Mouse (Mus musculus) CH12.LX (cell line): ENCODE results near the gene Olfr1375. TPM values are rescaled to one million over a fixed set of nuclear protein-coding genes. Genes with fewer than 3 reads are reported as not detected.
"Not testable (repeated sequence)": the region's sequence is repeated elsewhere in the genome, so short reads cannot be mapped to it uniquely, and the experiment has no call there.

Source experiments
- DNase-seq: peaks from one replicate; pipeline ENCODE4 v3.0.0-alpha.2; 2013; ENCODE audit errors: extremely low read depth
- H3K27ac ChIP-seq: 2 replicates; pipeline ENCODE4 v1.5.1; 2012; ENCODE audit warnings: low read depth, mild to moderate bottlenecking, control low read depth, moderate library complexity; ENCODE audit not compliant: insufficient read depth
- H3K27me3 ChIP-seq: replicated peaks from 2 replicates; pipeline ENCODE3; 2012; ENCODE audit warnings: inconsistent platforms
- H3K36me3 ChIP-seq, 2 experiments: replicated peaks in 1 of 2; 2 replicates each; pipeline versions ENCODE3 to v1.6.1; 2012; ENCODE audit warnings: inconsistent platforms in 1 of 2, low read length in 1 of 2, mild to moderate bottlenecking in 1 of 2, mixed read lengths in 1 of 2, moderate library complexity in 1 of 2; ENCODE audit not compliant: control insufficient read depth in 1 of 2, insufficient read depth in 1 of 2
- H3K4me1 ChIP-seq, 2 experiments: 2 replicates each; pipeline ENCODE4 v1.6.1; 2012; ENCODE audit warnings: inconsistent platforms in 1 of 2, moderate library complexity in 1 of 2; ENCODE audit not compliant: insufficient read depth in 2 of 2, control insufficient read depth in 1 of 2
- H3K4me2 ChIP-seq: 2 replicates; pipeline ENCODE4 v1.6.1; 2012; ENCODE audit warnings: low read depth, mild to moderate bottlenecking, control low read depth; ENCODE audit not compliant: poor library complexity, insufficient read depth, severe bottlenecking
- H3K4me3 ChIP-seq, 3 experiments: fragments of 150-350 bp in 1 of 3; sonication (generic) in 1 of 3; replicated peaks in 1 of 3; 2 replicates each; pipeline versions ENCODE3 to v1.5.1; 2011 to 2012; ENCODE audit warnings: low read depth in 2 of 3, low read length in 2 of 3, mild to moderate bottlenecking in 2 of 3, moderate library complexity in 2 of 3, control low read depth in 1 of 3, improper control_type of control experiment in 1 of 3, inconsistent platforms in 1 of 3, mixed read lengths in 1 of 3; ENCODE audit not compliant: poor library complexity in 1 of 3
- H3K79me2 ChIP-seq: replicated peaks from 2 replicates; pipeline ENCODE4 v1.6.1; 2012; ENCODE audit warnings: mild to moderate bottlenecking, moderate library complexity; ENCODE audit not compliant: control insufficient read depth, poor library complexity, insufficient read depth, severe bottlenecking; ENCODE audit errors: extremely low read depth
- H3K9ac ChIP-seq: 2 replicates; pipeline ENCODE4 v1.6.1; 2012; ENCODE audit warnings: low read depth, mild to moderate bottlenecking, control low read depth, moderate library complexity; ENCODE audit not compliant: insufficient read depth
- H3K9me3 ChIP-seq: replicated peaks from 2 replicates; pipeline ENCODE3; 2012; ENCODE audit warnings: low read length, inconsistent platforms, mixed read lengths
- CHD2 ChIP-seq: IDR thresholded peaks from 2 replicates; pipeline ENCODE4 v1.6.1; 2011; ENCODE audit warnings: low read length, improper control_type of control experiment
- CTCF ChIP-seq, 2 experiments: IDR thresholded peaks in 1 of 2; conservative IDR thresholded peaks in 1 of 2; 2 replicates each; pipeline ENCODE4 v1.5.1; 2011 to 2012; ENCODE audit warnings: low read depth in 2 of 2, low read length in 2 of 2, improper control_type of control experiment in 1 of 2, inconsistent platforms in 1 of 2, mild to moderate bottlenecking in 1 of 2, moderate library complexity in 1 of 2
- E2F4 ChIP-seq: IDR thresholded peaks from 2 replicates; pipeline ENCODE4 v1.6.1; 2011; ENCODE audit warnings: low read depth, low read length, improper control_type of control experiment; ENCODE audit not compliant: insufficient replicate concordance
- EP300 ChIP-seq: IDR thresholded peaks from 2 replicates; pipeline ENCODE4 v1.6.1; 2011; ENCODE audit warnings: low read length, improper control_type of control experiment
- GABPA ChIP-seq: IDR thresholded peaks from 2 replicates; pipeline ENCODE4 v1.6.1; 2012; ENCODE audit warnings: low read depth, low read length, improper control_type of control experiment, inconsistent platforms; ENCODE audit not compliant: insufficient replicate concordance
- IRF4 ChIP-seq: IDR thresholded peaks from 2 replicates; pipeline ENCODE4 v1.6.1; 2014; ENCODE audit warnings: low read depth, mild to moderate bottlenecking, inconsistent platforms, low read length, improper control_type of control experiment
- MAFK ChIP-seq: IDR thresholded peaks from 2 replicates; pipeline ENCODE4 v1.6.1; 2011; ENCODE audit warnings: low read length, improper control_type of control experiment; ENCODE audit not compliant: insufficient replicate concordance
- MAX ChIP-seq: IDR thresholded peaks from 2 replicates; pipeline ENCODE4 v1.6.1; 2011; ENCODE audit warnings: low read length, improper control_type of control experiment
- MAZ ChIP-seq: IDR thresholded peaks from 2 replicates; pipeline ENCODE4 v1.6.1; 2012; ENCODE audit warnings: low read depth, mild to moderate bottlenecking, inconsistent platforms, low read length, improper control_type of control experiment, moderate library complexity
- MXI1 ChIP-seq: IDR thresholded peaks from 2 replicates; pipeline ENCODE4 v1.6.1; 2011; ENCODE audit warnings: mild to moderate bottlenecking, low read depth, low read length, improper control_type of control experiment
- MYC ChIP-seq: IDR thresholded peaks from 2 replicates; pipeline ENCODE4 v1.6.1; 2011; ENCODE audit warnings: low read depth, mild to moderate bottlenecking, improper control_type of control experiment, low read length
- NELFE ChIP-seq: IDR thresholded peaks from 2 replicates; pipeline ENCODE4 v1.6.1; 2011; ENCODE audit warnings: low read depth, low read length, improper control_type of control experiment
- NRF1 ChIP-seq: IDR thresholded peaks from 2 replicates; pipeline ENCODE4 v1.6.1; 2014; ENCODE audit warnings: low read depth, mild to moderate bottlenecking, inconsistent platforms, low read length, improper control_type of control experiment, moderate library complexity
- PAX5 ChIP-seq: IDR thresholded peaks from 2 replicates; pipeline ENCODE4 v1.6.1; 2012; ENCODE audit warnings: low read length, inconsistent platforms, mixed read lengths
- RCOR1 ChIP-seq: conservative IDR thresholded peaks from 2 replicates; pipeline ENCODE4 v1.6.1; 2012; ENCODE audit warnings: low read depth, mild to moderate bottlenecking, inconsistent platforms, low read length, improper control_type of control experiment
- SMC3 ChIP-seq: IDR thresholded peaks from 2 replicates; pipeline ENCODE4 v1.6.1; 2011; ENCODE audit warnings: low read depth, low read length, improper control_type of control experiment
- TBP ChIP-seq: conservative IDR thresholded peaks from 2 replicates; pipeline ENCODE4 v1.6.1; 2011; ENCODE audit warnings: low read depth, low read length, improper control_type of control experiment
- UBTF ChIP-seq: IDR thresholded peaks from 2 replicates; pipeline ENCODE4 v1.6.1; 2012; ENCODE audit warnings: low read depth, mild to moderate bottlenecking, inconsistent platforms, low read length, improper control_type of control experiment, moderate library complexity
- USF1 ChIP-seq: IDR thresholded peaks from 2 replicates; pipeline ENCODE4 v1.6.1; 2014; ENCODE audit warnings: low read depth, mild to moderate bottlenecking, inconsistent platforms, low read length, improper control_type of control experiment
- USF2 ChIP-seq: conservative IDR thresholded peaks from 2 replicates; pipeline ENCODE4 v1.6.1; 2011; ENCODE audit warnings: low read depth, low read length, improper control_type of control experiment
- ZC3H11A ChIP-seq: IDR thresholded peaks from 2 replicates; pipeline ENCODE4 v1.6.1; 2012; ENCODE audit warnings: low read depth, mild to moderate bottlenecking, inconsistent platforms, low read length, improper control_type of control experiment
- dilution Hi-C: fragments of 300-500 bp; cut with MboI; formaldehyde crosslinking; loops from 2 replicates; pipeline ENCODE4 v1.14.3; 2020; ENCODE audit warnings: low sequenced_read_pairs; ENCODE audit not compliant: extremely low pct_unique_long_range_greater_than_20kb, extremely low pct_ligation_motif_present
- in situ Hi-C: fragments of 300-500 bp; cut with MboI; formaldehyde crosslinking; loops from 3 replicates; pipeline ENCODE4 v1.14.3; 2019; ENCODE audit warnings: low sequenced_read_pairs, low pct_ligation_motif_present, low pct_unique_long_range_greater_than_20kb, mixed read lengths
- polyA plus RNA-seq: library from polyadenylated mRNA; unstranded; fragments of >175 nt; gene quantifications from 2 replicates; pipeline ENCODE4 v1.2.1, GENCODE M21; 2012; ENCODE audit warnings: low read depth; ENCODE audit not compliant: insufficient read length
- total RNA-seq, 2 experiments: library from RNA; depleted of rRNA; stranded (reverse); fragments of 300-350 nt in 1 of 2; fragments of >200 nt in 1 of 2; gene quantifications; 2 replicates each; pipeline ENCODE4 v1.2.3; 2012 to 2014

The Olfr1375 gene
- total and polyA plus RNA-seq, 3 experiments: not detected

GRCm38 (mm10) chr11:51030225-51030624 lies 17.7 kb upstream of the Olfr1375 start:
- Histone ChIP-seq H3K27ac (no peak overlapping the region), H3K4me2 (no peak overlapping the region), H3K4me1 (no peaks in the 10 kb centered on the region), H3K4me3 (no peak overlapping the region), H3K79me2 (no peaks in the 10 kb centered on the region), H3K36me3 (no peaks in the 10 kb centered on the region), H3K27me3 (no peaks in the 10 kb centered on the region), H3K9me3 (no peaks in the 10 kb centered on the region), H3K9ac (no peak overlapping the region)
- no peak for DNase-seq
- dilution Hi-C loops: no loop called here
- no peak for TF ChIP-seq GABPA
- in situ Hi-C loops: no loop called here

DNA sequence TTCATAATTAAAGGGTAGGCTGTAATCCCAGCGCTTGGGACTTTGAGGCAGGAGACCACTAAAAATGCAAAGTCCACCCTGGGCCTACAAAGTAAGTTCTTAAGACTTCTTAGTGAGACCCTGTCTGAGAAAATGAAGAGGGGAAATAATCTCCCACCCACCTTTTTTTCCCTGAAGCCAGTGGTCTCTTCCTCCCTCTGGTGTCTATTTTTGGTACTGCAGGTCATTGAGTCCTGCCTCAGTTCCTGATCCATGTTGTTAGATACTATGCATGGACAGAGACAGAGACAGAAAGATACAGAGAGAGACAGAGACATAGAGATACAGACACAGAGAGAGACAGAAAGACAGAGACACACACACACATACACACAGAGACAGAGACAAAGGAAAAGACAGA lies 15.1 kb upstream of the Olfr1375 start:
- dilution Hi-C loops: no loop called here
- H3K27me3 ChIP-seq: no peaks in the 10 kb centered on the region
- in situ Hi-C loops: no loop called here
- no peak overlapping the region for H3K4me3 ChIP-seq
- H3K4me1 ChIP-seq: no peaks in the 10 kb centered on the region
- no peaks in the 10 kb centered on the region for H3K36me3 ChIP-seq
- no peaks in the 10 kb centered on the region for H3K9me3 ChIP-seq
- TF ChIP-seq SMC3 (peak; percentile 7; the same call in 1 of the 2 replicates), NRF1 (no peak), MXI1 (no peak)
- H3K4me2 ChIP-seq: no peak overlapping the region
- no peak overlapping the region for H3K27ac ChIP-seq
- no peaks in the 10 kb centered on the region for H3K79me2 ChIP-seq
- peak; percentile 21 for DNase-seq
- no peak overlapping the region for H3K9ac ChIP-seq

DNA sequence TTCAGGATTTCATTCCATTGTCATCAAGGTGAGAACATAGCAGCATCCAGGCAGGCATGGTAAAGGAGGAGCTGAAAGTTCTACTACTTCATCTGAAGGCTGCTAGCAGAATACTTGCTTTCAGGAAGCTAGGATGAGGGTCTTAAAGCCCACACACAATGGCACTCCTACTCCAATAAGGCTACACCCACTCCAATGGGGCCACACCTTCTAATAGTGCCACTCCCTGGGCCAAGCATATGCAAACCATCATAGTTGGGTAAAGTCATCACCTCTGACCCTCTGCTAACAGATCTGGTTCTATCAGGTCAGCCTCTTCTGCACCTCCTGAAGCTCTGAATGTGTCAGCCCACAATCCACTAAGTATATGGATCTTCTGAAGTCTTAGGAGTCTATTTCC lies 13.8 kb upstream of the Olfr1375 start:
- in situ Hi-C loops: not testable (repeated sequence)

GRCm38 (mm10) chr11:51035951-51036350 lies 12.0 kb upstream of the Olfr1375 start:
- Histone ChIP-seq H3K27me3 (no peaks in the 10 kb centered on the region), H3K79me2 (no peaks in the 10 kb centered on the region), H3K4me2 (no peak overlapping the region), H3K36me3 (no peaks in the 10 kb centered on the region), H3K4me1 (no peaks in the 10 kb centered on the region), H3K27ac (no peak overlapping the region), H3K4me3 (no peak overlapping the region), H3K9me3 (no peaks in the 10 kb centered on the region), H3K9ac (no peak overlapping the region)
- dilution Hi-C loops: no loop called here
- no peak for DNase-seq
- in situ Hi-C loops: no loop called here
- TF ChIP-seq EP300 (no peak), USF2 (no peak), MAFK (no peak), MYC (no peak), UBTF (no peak), GABPA (no peak), MAX (no peak), TBP (no peak), MAZ (no peak), CHD2 (no peak), CTCF (conservative IDR thresholded peaks at IDR 0.05 in 1 of 2, IDR thresholded peaks at IDR 0.05 in 1 of 2; ENCODE audit: low read depth in 2 of 2, low read length in 2 of 2) (no peak), ZC3H11A (no peak), RCOR1 (no peak), E2F4 (no peak), PAX5 (no peak), IRF4 (no peak), NELFE (no peak), USF1 (no peak)

More for the DNA sequence above, 13.8 kb upstream of the Olfr1375 start:
- H3K27ac ChIP-seq, H3K27me3 ChIP-seq, H3K4me1 ChIP-seq, H3K36me3 ChIP-seq, H3K4me3 ChIP-seq, H3K9me3 ChIP-seq, DNase-seq, H3K79me2 ChIP-seq, H3K9ac ChIP-seq, H3K4me2 ChIP-seq, dilution Hi-C loops: not testable (repeated sequence)
